Mouse (Mus musculus) kidney, adult 11 months (tissue): ENCODE results near the gene Nabp2.

Experiments
- DNase-seq: peaks from one replicate; pipeline ENCODE4 v3.0.0; 2022

The Nabp2 gene

GRCm38 (mm10) chr10:128380565-128380964 is 30.7 kb downstream of the Nabp2 start:
- DNase-seq, result no peak

- no peak for DNase-seq
These were observed 32.0 kb downstream of the Nabp2 start for GRCm38 (mm10) chr10:128379260-128379659.

GRCm38 (mm10) chr10:128378462-128378861 is 32.8 kb downstream of the Nabp2 start:
- DNase-seq, result no peak

GRCm38 (mm10) chr10:128377940-128378448 is 33.3 kb downstream of the Nabp2 start:
- DNase-seq, result no peak

GRCm38 (mm10) chr10:128377222-128377939 is 33.9 kb downstream of the Nabp2 start:
- DNase-seq, result no peak

- peak; percentile 79 for DNase-seq
These were observed 34.7 kb downstream of the Nabp2 start, which contains the start of gene Ankrd52 for GRCm38 (mm10) chr10:128376455-128377211. Gene Ankrd52 (plus strand): TSS chr10:128377115.

- no peak for DNase-seq
These were observed 35.2 kb downstream of the Nabp2 start for GRCm38 (mm10) chr10:128376099-128376454.

- no peak for DNase-seq
These were observed 36.9 kb downstream of the Nabp2 start for GRCm38 (mm10) chr10:128374393-128374792.

GRCm38 (mm10) chr10:128372989-128373748 is 38.1 kb downstream of the Nabp2 start:
- no peak for DNase-seq

- DNase-seq, result no peak
These were observed 39.1 kb downstream of the Nabp2 start for GRCm38 (mm10) chr10:128372142-128372541.

GRCm38 (mm10) chr10:128370601-128371000 is 40.7 kb downstream of the Nabp2 start:
- no peak for DNase-seq

GRCm38 (mm10) chr10:128370021-128370420 is 41.3 kb downstream of the Nabp2 start:
- DNase-seq, result no peak

GRCm38 (mm10) chr10:128369599-128369998 is 41.7 kb downstream of the Nabp2 start:
- no peak for DNase-seq

GRCm38 (mm10) chr10:128369218-128369543 is 42.1 kb downstream of the Nabp2 start:
- DNase-seq, result no peak

- DNase-seq, result peak; percentile 95
These were observed 42.7 kb downstream of the Nabp2 start, which contains the start of gene Coq10a for GRCm38 (mm10) chr10:128368402-128369217. Gene Coq10a (minus strand): TSS chr10:128368997.

GRCm38 (mm10) chr10:128367899-128368401 is 43.3 kb downstream of the Nabp2 start:
- DNase-seq, result peak; percentile 87

- no peak for DNase-seq
These were observed 48.7 kb downstream of the Nabp2 start for GRCm38 (mm10) chr10:128362568-128362967.

GRCm38 (mm10) chr10:128361836-128362235 is 49.5 kb downstream of the Nabp2 start:
- no peak for DNase-seq

GRCm38 (mm10) chr10:128359226-128359625 is 52.1 kb downstream of the Nabp2 start:
- no peak for DNase-seq

GRCm38 (mm10) chr10:128358796-128359195 is 52.5 kb downstream of the Nabp2 start:
- no peak for DNase-seq
